Mouse (Mus musculus): Measurements from ENCODE around the gene Gon7. TPM values are rescaled to one million over a fixed set of nuclear protein-coding genes. Genes with fewer than 3 reads are reported as not detected.
A peak's percentile ranks its signal among the peaks of the same experiment; 100 is the strongest.

Gon7 gene
- total RNA-seq, 1 experiment = 34.2 TPM

DNA sequence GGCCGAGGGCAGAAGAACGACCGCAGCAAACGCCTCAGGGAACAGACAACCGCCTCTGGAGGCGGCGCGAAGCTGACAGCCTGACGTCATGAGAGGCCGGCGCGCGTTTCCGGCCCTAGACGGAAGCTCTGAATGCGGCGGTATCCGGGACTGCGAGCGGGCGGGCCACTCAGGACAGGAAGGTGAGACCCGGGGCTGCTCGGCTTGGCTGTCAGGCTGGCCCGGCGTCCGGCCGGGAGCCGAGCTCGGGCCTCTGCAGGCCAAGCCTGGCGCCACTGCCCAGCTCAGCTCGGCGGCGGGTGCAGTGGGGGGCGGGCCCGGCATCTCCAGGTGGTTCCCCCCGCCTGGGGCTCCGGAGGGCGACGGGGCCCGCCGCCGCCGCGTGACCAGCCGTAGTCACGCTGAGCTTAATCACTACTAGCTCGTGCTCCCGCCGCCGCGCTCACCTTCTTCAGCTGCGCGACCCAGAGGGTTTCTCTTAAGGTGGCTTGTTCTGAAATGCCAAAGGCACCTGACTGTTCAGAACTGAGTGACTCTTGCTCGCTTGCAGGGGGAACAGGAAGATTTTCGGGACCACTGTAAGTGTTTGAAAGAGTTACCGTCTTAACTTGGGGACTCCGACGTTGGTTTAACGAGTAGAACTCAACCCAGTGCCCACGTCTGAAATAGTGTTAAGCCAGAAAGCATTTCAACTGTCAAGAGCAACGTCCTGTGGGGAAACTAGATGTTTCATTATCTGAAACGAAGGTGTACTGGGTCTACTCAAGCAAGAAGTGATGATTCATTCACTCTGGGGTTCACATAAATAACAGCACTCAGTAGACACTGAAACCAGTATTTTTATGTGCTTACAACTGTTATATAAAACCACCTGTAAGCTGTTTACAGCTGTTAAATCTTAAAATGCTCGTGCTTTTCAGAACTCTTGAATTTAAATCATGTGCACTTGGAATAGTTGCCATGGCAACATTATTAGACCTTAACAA, 13.7 kb downstream of the Gon7 start, which contains the start of the genes Moap1 and Tmem251:
Gene Moap1, minus strand, starts transcription at position 73 of the 986 bp plus-strand sequence.
Gene Tmem251, plus strand, starts transcription at position 174 of the 986 bp plus-strand sequence.
- in situ Hi-C loops (cut with MboI; ENCODE audit: low sequenced_read_pairs in 2 of 2, unreplicated experiment in 2 of 2) = loop anchor here in 1 of 2 experiments (25.0 kb wide), 1 partner anchor 232 kb away; no protein-coding TSS in a partner anchor
- Histone ChIP-seq H3K4me3 (ENCODE audit: insufficient read depth in 1 of 2, low read depth in 1 of 2, low read length in 2 of 2, poor library complexity in 1 of 2, severe bottlenecking in 1 of 2) (peak within 1 kb of the TSS; percentile 76 to 96), H3K27ac (ENCODE audit: insufficient read depth, low read depth, low read length, poor library complexity, severe bottlenecking) (peak within 1 kb of the TSS; percentile 70), H3K4me1 (ENCODE audit: control insufficient read depth in 2 of 2, insufficient read depth in 2 of 2, low read length in 2 of 2, poor library complexity in 1 of 2) (no peaks in the 10 kb centered on the region; a peak in 1 of 4 replicates), H3K9me3 (ENCODE audit: control insufficient read depth, insufficient read depth, low read depth, low read length) (no peaks in the 10 kb centered on the region), H3K9ac (ENCODE audit: insufficient read depth, low read depth, low read length, poor library complexity, severe bottlenecking) (peak within 1 kb of the TSS; percentile 82), H3K36me3 (ENCODE audit: control insufficient read depth, insufficient read depth, low read length, poor library complexity, severe bottlenecking) (peaks cover 3% of the 10 kb centered on the region)
- DNase-seq (ENCODE audit: low read depth, low spot score) = no peak
- no peak for TF ChIP-seq MAFK (IDR thresholded peaks at IDR 0.05; ENCODE audit: insufficient read depth, low read depth, low read length)
- no peak for TF ChIP-seq ZNF384 (IDR thresholded peaks at IDR 0.05; ENCODE audit: low read depth, low read length)
- no peak for TF ChIP-seq CHD2 (IDR thresholded peaks at IDR 0.05; ENCODE audit: low read depth, low read length)
- TF ChIP-seq ZC3H11A (IDR thresholded peaks at IDR 0.05; ENCODE audit: borderline replicate concordance, low read depth, low read length) = no peak
- 0 out of 2 replicates have a peak, but pooled peaks have one; percentile 42 for TF ChIP-seq HCFC1 (IDR thresholded peaks at IDR 0.05; ENCODE audit: borderline replicate concordance, insufficient read depth, low read length)

- H3K4me1 ChIP-seq (ENCODE audit: control insufficient read depth in 2 of 2, insufficient read depth in 2 of 2, low read length in 2 of 2, poor library complexity in 1 of 2) = no peaks in the 10 kb centered on the region; a peak in 1 of 4 replicates
- no peak for DNase-seq (ENCODE audit: low read depth, low spot score)
- no peaks in the 10 kb centered on the region; the same call in none of the 2 replicates for H3K36me3 ChIP-seq (ENCODE audit: control insufficient read depth, insufficient read depth, low read length, poor library complexity, severe bottlenecking)
- H3K4me3 ChIP-seq (ENCODE audit: insufficient read depth in 1 of 2, low read depth in 1 of 2, low read length in 2 of 2, poor library complexity in 1 of 2, severe bottlenecking in 1 of 2) = peak overlapping the region; percentile 76 to 96
- in situ Hi-C loops (cut with MboI; ENCODE audit: low sequenced_read_pairs in 2 of 2, unreplicated experiment in 2 of 2) = loop anchor here in 1 of 2 experiments (25.0 kb wide), 1 partner anchor 231 kb away; no protein-coding TSS in a partner anchor
- H3K9me3 ChIP-seq (ENCODE audit: control insufficient read depth, insufficient read depth, low read depth, low read length) = no peaks in the 10 kb centered on the region
- H3K27ac ChIP-seq (ENCODE audit: insufficient read depth, low read depth, low read length, poor library complexity, severe bottlenecking) = 0 out of 2 replicates have a peak overlapping the region, but pooled peaks have one; percentile 17
- H3K9ac ChIP-seq (ENCODE audit: insufficient read depth, low read depth, low read length, poor library complexity, severe bottlenecking) = peak overlapping the region; percentile 77
- TF ChIP-seq MAFK (IDR thresholded peaks at IDR 0.05; ENCODE audit: insufficient read depth, low read depth, low read length) (no peak), HCFC1 (IDR thresholded peaks at IDR 0.05; ENCODE audit: borderline replicate concordance, insufficient read depth, low read length) (no peak), ZC3H11A (IDR thresholded peaks at IDR 0.05; ENCODE audit: borderline replicate concordance, low read depth, low read length) (no peak)
Measured at GRCm38 (mm10) chr12:102743036-102743588, 14.5 kb downstream of the Gon7 start.

DNA sequence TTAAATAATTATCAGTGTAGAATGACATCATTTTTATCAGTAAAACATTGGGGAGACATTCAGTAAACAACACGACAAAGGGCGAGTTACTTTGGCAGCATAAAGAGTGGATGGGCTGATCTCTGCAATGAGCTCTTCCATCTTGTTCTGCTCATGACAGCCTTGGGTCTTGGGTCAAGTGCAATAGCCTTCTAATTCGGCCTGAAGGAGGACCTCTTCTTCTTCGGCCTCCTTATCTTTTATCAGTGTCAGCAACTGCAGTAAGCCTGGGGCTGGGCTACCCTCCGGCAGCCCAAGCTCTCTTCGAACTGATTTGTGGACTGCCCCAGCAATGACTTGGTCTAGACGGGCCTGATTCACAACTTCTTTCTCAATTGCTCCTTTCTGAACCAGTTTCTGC, 15.5 kb downstream of the Gon7 start:
- no peak for TF ChIP-seq HCFC1 (IDR thresholded peaks at IDR 0.05; ENCODE audit: borderline replicate concordance, insufficient read depth, low read length)
- TF ChIP-seq CHD2 (IDR thresholded peaks at IDR 0.05; ENCODE audit: low read depth, low read length) = no peak
- TF ChIP-seq ZNF384 (IDR thresholded peaks at IDR 0.05; ENCODE audit: low read depth, low read length) = no peak
- TF ChIP-seq ZC3H11A (IDR thresholded peaks at IDR 0.05; ENCODE audit: borderline replicate concordance, low read depth, low read length) = no peak
- TF ChIP-seq MAFK (IDR thresholded peaks at IDR 0.05; ENCODE audit: insufficient read depth, low read depth, low read length) = no peak
- no peak overlapping the region for H3K27ac ChIP-seq (ENCODE audit: insufficient read depth, low read depth, low read length, poor library complexity, severe bottlenecking)
- no peaks in the 10 kb centered on the region; a peak in 1 of 4 replicates for H3K4me1 ChIP-seq (ENCODE audit: control insufficient read depth in 2 of 2, insufficient read depth in 2 of 2, low read length in 2 of 2, poor library complexity in 1 of 2)
- DNase-seq (ENCODE audit: low read depth, low spot score) = no peak
- in situ Hi-C loops (cut with MboI; ENCODE audit: low sequenced_read_pairs in 2 of 2, unreplicated experiment in 2 of 2) = loop anchor here in 1 of 2 experiments (25.0 kb wide), 1 partner anchor 230 kb away; no protein-coding TSS in a partner anchor
- H3K9me3 ChIP-seq (ENCODE audit: control insufficient read depth, insufficient read depth, low read depth, low read length) = no peaks in the 10 kb centered on the region
- no peaks in the 10 kb centered on the region; the same call in 1 of the 2 replicates for H3K36me3 ChIP-seq (ENCODE audit: control insufficient read depth, insufficient read depth, low read length, poor library complexity, severe bottlenecking)
- H3K4me3 ChIP-seq (ENCODE audit: insufficient read depth in 1 of 2, low read depth in 1 of 2, low read length in 2 of 2, poor library complexity in 1 of 2, severe bottlenecking in 1 of 2) = no peak overlapping the region
- no peak overlapping the region; the same call in 1 of the 2 replicates for H3K9ac ChIP-seq (ENCODE audit: insufficient read depth, low read depth, low read length, poor library complexity, severe bottlenecking)

DNA sequence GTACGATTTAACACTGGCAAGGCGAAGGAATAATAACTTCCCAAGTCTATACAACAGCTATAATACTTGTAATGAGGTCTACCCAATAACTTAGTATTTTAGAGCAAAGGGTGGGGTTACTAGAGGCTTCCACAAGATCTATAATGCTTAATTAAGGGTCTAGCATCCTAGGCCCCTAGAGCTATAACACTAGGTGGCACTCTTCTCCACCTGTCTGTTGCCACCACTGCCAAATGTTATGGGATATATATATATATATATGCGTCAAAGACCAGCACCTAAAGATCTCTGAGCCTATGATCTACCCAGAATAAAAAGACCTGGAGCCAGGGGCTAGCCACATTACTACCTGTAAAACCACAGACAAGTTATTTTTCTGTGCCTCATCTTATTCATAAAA, 17.3 kb downstream of the Gon7 start:
- H3K27ac ChIP-seq (ENCODE audit: insufficient read depth, low read depth, low read length, poor library complexity, severe bottlenecking) = no peak overlapping the region
- in situ Hi-C loops (cut with MboI; ENCODE audit: low sequenced_read_pairs in 2 of 2, unreplicated experiment in 2 of 2) = loop anchor here in 1 of 2 experiments (25.0 kb wide), 1 partner anchor 228 kb away; no protein-coding TSS in a partner anchor
- TF ChIP-seq ZNF384 (IDR thresholded peaks at IDR 0.05; ENCODE audit: low read depth, low read length) (no peak), ZC3H11A (IDR thresholded peaks at IDR 0.05; ENCODE audit: borderline replicate concordance, low read depth, low read length) (no peak), HCFC1 (IDR thresholded peaks at IDR 0.05; ENCODE audit: borderline replicate concordance, insufficient read depth, low read length) (no peak), CHD2 (IDR thresholded peaks at IDR 0.05; ENCODE audit: low read depth, low read length) (no peak), MAFK (IDR thresholded peaks at IDR 0.05; ENCODE audit: insufficient read depth, low read depth, low read length) (no peak)
- no peak overlapping the region for H3K9ac ChIP-seq (ENCODE audit: insufficient read depth, low read depth, low read length, poor library complexity, severe bottlenecking)
- no peak overlapping the region for H3K4me3 ChIP-seq (ENCODE audit: insufficient read depth in 1 of 2, low read depth in 1 of 2, low read length in 2 of 2, poor library complexity in 1 of 2, severe bottlenecking in 1 of 2)
- no peak for DNase-seq (ENCODE audit: low read depth, low spot score)
- no peaks in the 10 kb centered on the region; the same call in 1 of the 2 replicates for H3K36me3 ChIP-seq (ENCODE audit: control insufficient read depth, insufficient read depth, low read length, poor library complexity, severe bottlenecking)
- no peaks in the 10 kb centered on the region for H3K9me3 ChIP-seq (ENCODE audit: control insufficient read depth, insufficient read depth, low read depth, low read length)
- H3K4me1 ChIP-seq (ENCODE audit: control insufficient read depth in 2 of 2, insufficient read depth in 2 of 2, low read length in 2 of 2, poor library complexity in 1 of 2) = no peaks in the 10 kb centered on the region; a peak in 1 of 4 replicates
